Mouse (Mus musculus) lung, adult 2 months (tissue): ENCODE measurements around the gene Bdkrb2.

Source experiments
- CTCF ChIP-seq: fragments of 200-500 bp; IDR thresholded peaks from 2 replicates; pipeline ENCODE4 v1.5.1; 2011; ENCODE audit warnings: mild to moderate bottlenecking, low read length, control low read depth; ENCODE audit not compliant: insufficient read depth
- POLR2A ChIP-seq: fragments of 200-500 bp; IDR thresholded peaks from 2 replicates; pipeline ENCODE4 v1.6.1; 2011; ENCODE audit warnings: low read depth, mild to moderate bottlenecking, control low read depth, low read length, borderline replicate concordance; ENCODE audit errors: extremely low read depth

DNA sequence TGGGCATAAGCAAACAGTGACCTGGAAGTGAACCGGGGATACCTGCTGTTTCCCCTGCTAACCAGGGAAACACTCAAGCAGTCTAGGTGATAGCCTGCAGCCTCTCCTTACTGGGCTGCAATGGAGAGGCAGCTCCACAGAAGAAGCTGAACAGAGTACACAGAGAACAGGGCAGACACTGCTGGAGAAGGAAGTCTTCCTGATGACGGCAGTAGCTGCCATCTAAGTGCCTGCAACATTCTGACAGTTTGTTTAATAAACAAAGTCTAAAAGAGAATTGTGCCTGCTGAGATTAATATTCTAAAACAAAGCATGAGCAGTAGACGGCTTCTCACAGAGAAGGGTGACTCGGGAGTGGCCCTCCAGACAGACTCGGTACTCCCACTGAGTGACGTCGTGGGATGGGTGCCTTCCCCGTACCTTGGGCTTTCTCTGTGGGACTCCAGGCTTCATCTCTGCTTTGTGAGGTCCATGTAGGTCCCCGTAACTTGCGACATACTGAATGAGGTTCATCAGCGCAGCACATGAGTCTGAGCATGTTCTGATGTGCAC, 79.8 kb downstream of the Bdkrb2 start:
- no peak for TF ChIP-seq CTCF
- no peak for TF ChIP-seq POLR2A
